Mouse (Mus musculus): ENCODE measurements at regions not wholly inside any gene's neighbourhood (a gene's known extent, or its start where the extent isn't known, plus 50 kb on each side); places are given as distances from the start of the nearest gene placed in this dataset.

DNA sequence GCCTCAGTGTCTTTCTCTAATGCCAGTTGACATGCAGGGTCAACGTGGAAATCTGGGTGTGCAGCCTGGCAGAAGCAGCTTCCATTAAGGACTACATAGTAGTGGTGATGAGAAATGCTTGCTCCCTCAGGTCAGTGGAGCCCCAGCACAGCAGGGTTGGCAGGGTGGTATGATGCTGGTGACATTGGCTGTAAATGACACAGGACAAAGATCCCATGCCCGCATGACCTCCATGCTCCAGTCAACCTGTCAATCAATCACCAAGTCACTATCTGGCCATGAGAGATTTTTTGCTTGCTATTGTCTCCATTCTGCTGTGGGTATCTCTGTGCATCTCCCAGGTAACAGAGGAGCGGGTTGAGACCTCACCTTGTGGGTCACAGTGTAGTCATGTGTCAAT, 146.2 kb upstream of the A530016L24Rik start:
- WGBS, result 87% methylated on average over 3 of the region's 3 CpGs
- Histone ChIP-seq H3K9me3 (ENCODE audit: control insufficient read depth, low read length) (no peaks in the 10 kb centered on the region), H3K36me3 (ENCODE audit: control insufficient read depth, insufficient read depth, low read length) (no peaks in the 10 kb centered on the region), H3K9ac (ENCODE audit: low read length) (no peak overlapping the region), H3K27me3 (replicated peaks; ENCODE audit: control insufficient read depth, insufficient read depth, low read length) (no peaks in the 10 kb centered on the region), H3K4me1 (replicated peaks; ENCODE audit: control insufficient read depth, insufficient read depth, low read length) (no peaks in the 10 kb centered on the region), H3K4me3 (ENCODE audit: low read depth, low read length) (no peak overlapping the region), H3K4me2 (ENCODE audit: low read length) (no peak overlapping the region), H3K27ac (ENCODE audit: low read depth) (no peak overlapping the region)
- ATAC-seq (replicated peaks; ENCODE audit: low FRiP score, low TSS enrichment, low read depth) (no peak), DNase-seq (ENCODE audit: low spot score) (no peak)

GRCm38 (mm10) chr12:112344285-112344684, 145.0 kb upstream of the A530016L24Rik start:
- DNase-seq (ENCODE audit: low spot score) (no peak), ATAC-seq (replicated peaks; ENCODE audit: low FRiP score, low TSS enrichment, low read depth) (no peak)
- H3K4me2 ChIP-seq (ENCODE audit: low read length), result no peak overlapping the region
- no peak overlapping the region for H3K4me3 ChIP-seq (ENCODE audit: low read depth, low read length)
- H3K36me3 ChIP-seq (ENCODE audit: control insufficient read depth, insufficient read depth, low read length), result no peaks in the 10 kb centered on the region
- no peak overlapping the region for H3K9ac ChIP-seq (ENCODE audit: low read length)
- no peaks in the 10 kb centered on the region for H3K4me1 ChIP-seq (replicated peaks; ENCODE audit: control insufficient read depth, insufficient read depth, low read length)
- H3K9me3 ChIP-seq (ENCODE audit: control insufficient read depth, low read length), result no peaks in the 10 kb centered on the region
- no peaks in the 10 kb centered on the region for H3K27me3 ChIP-seq (replicated peaks; ENCODE audit: control insufficient read depth, insufficient read depth, low read length)
- 61% methylated on average over 10 of the region's 10 CpGs for WGBS
- no peak overlapping the region for H3K27ac ChIP-seq (ENCODE audit: low read depth)

GRCm38 (mm10) chr12:112345797-112346196, 143.5 kb upstream of the A530016L24Rik start:
- ATAC-seq (replicated peaks; ENCODE audit: low FRiP score, low TSS enrichment, low read depth) (no peak), DNase-seq (ENCODE audit: low spot score) (no peak)
- Histone ChIP-seq H3K9ac (ENCODE audit: low read length) (no peak overlapping the region), H3K4me3 (ENCODE audit: low read depth, low read length) (no peak overlapping the region), H3K9me3 (ENCODE audit: control insufficient read depth, low read length) (no peaks in the 10 kb centered on the region), H3K27me3 (replicated peaks; ENCODE audit: control insufficient read depth, insufficient read depth, low read length) (no peaks in the 10 kb centered on the region), H3K36me3 (ENCODE audit: control insufficient read depth, insufficient read depth, low read length) (no peaks in the 10 kb centered on the region), H3K27ac (ENCODE audit: low read depth) (no peak overlapping the region), H3K4me1 (replicated peaks; ENCODE audit: control insufficient read depth, insufficient read depth, low read length) (0 out of 2 replicates have a peak, but pooled peaks cover 3% of the 10 kb centered on the region), H3K4me2 (ENCODE audit: low read length) (no peak overlapping the region)
- 76% methylated on average over 5 of the region's 5 CpGs for WGBS

GRCm38 (mm10) chr12:112348116-112348515, 141.1 kb upstream of the A530016L24Rik start:
- 95% methylated on average over 9 of the region's 9 CpGs for WGBS
- DNase-seq (ENCODE audit: low spot score), result no peak
- no peaks in the 10 kb centered on the region for H3K9me3 ChIP-seq (ENCODE audit: control insufficient read depth, low read length)
- no peak overlapping the region for H3K9ac ChIP-seq (ENCODE audit: low read length)
- H3K36me3 ChIP-seq (ENCODE audit: control insufficient read depth, insufficient read depth, low read length), result no peaks in the 10 kb centered on the region
- H3K4me2 ChIP-seq (ENCODE audit: low read length), result no peak overlapping the region
- ATAC-seq (replicated peaks; ENCODE audit: low FRiP score, low TSS enrichment, low read depth), result no peak
- no peak overlapping the region for H3K4me3 ChIP-seq (ENCODE audit: low read depth, low read length)
- no peaks in the 10 kb centered on the region for H3K27me3 ChIP-seq (replicated peaks; ENCODE audit: control insufficient read depth, insufficient read depth, low read length)
- 0 out of 2 replicates have a peak, but pooled peaks cover 3% of the 10 kb centered on the region for H3K4me1 ChIP-seq (replicated peaks; ENCODE audit: control insufficient read depth, insufficient read depth, low read length)
- no peak overlapping the region for H3K27ac ChIP-seq (ENCODE audit: low read depth)

- H3K4me1 ChIP-seq (replicated peaks; ENCODE audit: control insufficient read depth, insufficient read depth, low read length), result 0 out of 2 replicates have a peak, but pooled peaks cover 3% of the 10 kb centered on the region
- no peaks in the 10 kb centered on the region for H3K27me3 ChIP-seq (replicated peaks; ENCODE audit: control insufficient read depth, insufficient read depth, low read length)
- DNase-seq (ENCODE audit: low spot score) (no peak), ATAC-seq (replicated peaks; ENCODE audit: low FRiP score, low TSS enrichment, low read depth) (no peak)
- no peaks in the 10 kb centered on the region for H3K36me3 ChIP-seq (ENCODE audit: control insufficient read depth, insufficient read depth, low read length)
- no peak overlapping the region for H3K4me2 ChIP-seq (ENCODE audit: low read length)
- H3K9ac ChIP-seq (ENCODE audit: low read length), result no peak overlapping the region
- WGBS, result 50% methylated on average over 17 of the region's 17 CpGs
- H3K4me3 ChIP-seq (ENCODE audit: low read depth, low read length), result no peak overlapping the region
- no peaks in the 10 kb centered on the region for H3K9me3 ChIP-seq (ENCODE audit: control insufficient read depth, low read length)
- no peak overlapping the region for H3K27ac ChIP-seq (ENCODE audit: low read depth)
Observed at GRCm38 (mm10) chr12:112349676-112350318, 139.5 kb upstream of the A530016L24Rik start.

- ATAC-seq (replicated peaks; ENCODE audit: low FRiP score, low TSS enrichment, low read depth), result no peak
- Histone ChIP-seq H3K36me3 (ENCODE audit: control insufficient read depth, insufficient read depth, low read length) (no peaks in the 10 kb centered on the region), H3K9me3 (ENCODE audit: control insufficient read depth, low read length) (no peaks in the 10 kb centered on the region), H3K27me3 (replicated peaks; ENCODE audit: control insufficient read depth, insufficient read depth, low read length) (no peaks in the 10 kb centered on the region), H3K4me3 (ENCODE audit: low read depth, low read length) (no peak overlapping the region), H3K27ac (ENCODE audit: low read depth) (no peak overlapping the region), H3K9ac (ENCODE audit: low read length) (no peak overlapping the region), H3K4me1 (replicated peaks; ENCODE audit: control insufficient read depth, insufficient read depth, low read length) (0 out of 2 replicates have a peak, but pooled peaks cover 3% of the 10 kb centered on the region), H3K4me2 (ENCODE audit: low read length) (no peak overlapping the region)
- whole genome bisulfite sequencing, result 27% methylated on average over 9 of the region's 9 CpGs
- DNase-seq (ENCODE audit: low spot score), result no peak
Observed at GRCm38 (mm10) chr12:112350733-112351132, 138.5 kb upstream of the A530016L24Rik start.

GRCm38 (mm10) chr12:112363349-112363748, 125.9 kb upstream of the A530016L24Rik start:
- H3K4me3 ChIP-seq (ENCODE audit: low read depth, low read length), result no peak overlapping the region
- no peak overlapping the region for H3K27ac ChIP-seq (ENCODE audit: low read depth)
- peaks cover 5% of the 10 kb centered on the region; the same call in 1 of the 2 replicates for H3K9me3 ChIP-seq (ENCODE audit: control insufficient read depth, low read length)
- H3K27me3 ChIP-seq (replicated peaks; ENCODE audit: control insufficient read depth, insufficient read depth, low read length), result no peaks in the 10 kb centered on the region
- WGBS, result 80% methylated on average over 3 of the region's 3 CpGs
- DNase-seq (ENCODE audit: low spot score), result no peak
- no peak for ATAC-seq (replicated peaks; ENCODE audit: low FRiP score, low TSS enrichment, low read depth)
- no peak overlapping the region for H3K9ac ChIP-seq (ENCODE audit: low read length)
- H3K36me3 ChIP-seq (ENCODE audit: control insufficient read depth, insufficient read depth, low read length), result no peaks in the 10 kb centered on the region
- H3K4me1 ChIP-seq (replicated peaks; ENCODE audit: control insufficient read depth, insufficient read depth, low read length), result no peaks in the 10 kb centered on the region
- H3K4me2 ChIP-seq (ENCODE audit: low read length), result no peak overlapping the region

- no peak for ATAC-seq (replicated peaks; ENCODE audit: low FRiP score, low TSS enrichment, low read depth)
- Histone ChIP-seq H3K36me3 (ENCODE audit: control insufficient read depth, insufficient read depth, low read length) (no peaks in the 10 kb centered on the region), H3K4me2 (ENCODE audit: low read length) (no peak overlapping the region), H3K27ac (ENCODE audit: low read depth) (no peak overlapping the region), H3K4me3 (ENCODE audit: low read depth, low read length) (no peak overlapping the region), H3K9ac (ENCODE audit: low read length) (no peak overlapping the region), H3K27me3 (replicated peaks; ENCODE audit: control insufficient read depth, insufficient read depth, low read length) (no peaks in the 10 kb centered on the region), H3K4me1 (replicated peaks; ENCODE audit: control insufficient read depth, insufficient read depth, low read length) (no peaks in the 10 kb centered on the region), H3K9me3 (ENCODE audit: control insufficient read depth, low read length) (peaks cover 5% of the 10 kb centered on the region; the same call in 1 of the 2 replicates)
- 75% methylated on average over 4 of the region's 4 CpGs for WGBS
- no peak for DNase-seq (ENCODE audit: low spot score)
Observed at GRCm38 (mm10) chr12:112367221-112367620, 122.0 kb upstream of the A530016L24Rik start.

DNA sequence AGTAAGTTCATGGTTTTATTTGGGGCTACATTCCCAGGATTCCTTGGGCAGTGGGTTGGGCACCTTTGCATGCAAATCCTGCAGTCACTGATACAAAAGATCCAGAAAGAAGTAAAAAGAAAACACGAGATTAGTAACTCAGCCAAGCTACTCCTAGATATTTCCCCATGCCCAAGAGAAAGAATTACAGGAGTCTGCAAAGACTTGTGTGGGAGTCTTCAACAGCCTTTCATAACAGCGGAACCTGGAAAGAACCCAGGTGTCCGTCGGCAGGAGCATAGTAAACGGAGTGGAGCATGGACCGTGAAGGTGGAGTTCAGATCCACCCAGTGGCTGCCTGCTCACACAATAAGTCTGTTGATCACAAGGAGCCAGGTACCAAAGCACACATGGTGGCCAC, 121.1 kb upstream of the A530016L24Rik start:
- DNase-seq (ENCODE audit: low spot score), result no peak

More for the DNA sequence above, 121.1 kb upstream of the A530016L24Rik start:
- ATAC-seq (replicated peaks; ENCODE audit: low FRiP score, low TSS enrichment, low read depth), result no peak
- Histone ChIP-seq H3K4me3 (ENCODE audit: low read depth, low read length) (no peak overlapping the region), H3K27me3 (replicated peaks; ENCODE audit: control insufficient read depth, insufficient read depth, low read length) (no peaks in the 10 kb centered on the region), H3K9me3 (ENCODE audit: control insufficient read depth, low read length) (peaks cover 5% of the 10 kb centered on the region; the same call in 1 of the 2 replicates), H3K27ac (ENCODE audit: low read depth) (no peak overlapping the region), H3K4me1 (replicated peaks; ENCODE audit: control insufficient read depth, insufficient read depth, low read length) (no peaks in the 10 kb centered on the region), H3K36me3 (ENCODE audit: control insufficient read depth, insufficient read depth, low read length) (no peaks in the 10 kb centered on the region), H3K9ac (ENCODE audit: low read length) (no peak overlapping the region), H3K4me2 (ENCODE audit: low read length) (no peak overlapping the region)
- 73% methylated on average over 6 of the region's 6 CpGs for WGBS
